Mouse (Mus musculus) CD4-positive, CD25-positive, alpha-beta regulatory T cell, adult 2 months (primary cell): ENCODE data around the gene Gpc3.
"Not testable (repeated sequence)": the region's sequence is repeated elsewhere in the genome, so short reads cannot be mapped to it uniquely, and the experiment has no call there.

Experiments
- DNase-seq: peaks from one replicate; pipeline ENCODE4 v3.0.0-alpha.2; 2012; ENCODE audit warnings: low read depth, low spot score

The Gpc3 gene

GRCm38 (mm10) chrX:52412936-52413335 is 200.8 kb downstream of the Gpc3 start:
- no peak for DNase-seq

DNA sequence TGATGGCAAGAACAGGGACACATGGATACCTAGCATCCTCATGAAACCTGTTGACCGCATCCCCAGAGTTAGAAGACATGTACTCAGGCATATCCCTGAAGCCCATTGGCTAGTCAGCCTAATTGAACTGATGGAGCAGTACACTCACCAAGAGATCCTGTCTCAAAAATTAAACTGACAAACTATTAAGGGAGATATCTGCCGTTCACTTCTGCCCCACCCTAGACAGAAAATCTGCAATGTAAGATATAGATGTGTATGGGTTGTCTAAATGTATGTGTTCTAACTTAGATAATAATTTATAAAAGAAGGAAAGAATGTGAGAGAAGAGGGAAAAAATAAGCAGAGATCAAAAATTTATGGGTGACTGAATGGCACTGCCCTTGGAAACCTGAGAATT is 212.6 kb downstream of the Gpc3 start:
- DNase-seq: no peak

GRCm38 (mm10) chrX:52375129-52375528 is 238.6 kb downstream of the Gpc3 start:
- no peak for DNase-seq

GRCm38 (mm10) chrX:52374209-52374608 is 239.5 kb downstream of the Gpc3 start:
- no peak for DNase-seq

- no peak for DNase-seq
These were observed 241.3 kb downstream of the Gpc3 start for GRCm38 (mm10) chrX:52372436-52372835.

- no peak for DNase-seq
These were observed 243.6 kb downstream of the Gpc3 start for GRCm38 (mm10) chrX:52369938-52370758.

DNA sequence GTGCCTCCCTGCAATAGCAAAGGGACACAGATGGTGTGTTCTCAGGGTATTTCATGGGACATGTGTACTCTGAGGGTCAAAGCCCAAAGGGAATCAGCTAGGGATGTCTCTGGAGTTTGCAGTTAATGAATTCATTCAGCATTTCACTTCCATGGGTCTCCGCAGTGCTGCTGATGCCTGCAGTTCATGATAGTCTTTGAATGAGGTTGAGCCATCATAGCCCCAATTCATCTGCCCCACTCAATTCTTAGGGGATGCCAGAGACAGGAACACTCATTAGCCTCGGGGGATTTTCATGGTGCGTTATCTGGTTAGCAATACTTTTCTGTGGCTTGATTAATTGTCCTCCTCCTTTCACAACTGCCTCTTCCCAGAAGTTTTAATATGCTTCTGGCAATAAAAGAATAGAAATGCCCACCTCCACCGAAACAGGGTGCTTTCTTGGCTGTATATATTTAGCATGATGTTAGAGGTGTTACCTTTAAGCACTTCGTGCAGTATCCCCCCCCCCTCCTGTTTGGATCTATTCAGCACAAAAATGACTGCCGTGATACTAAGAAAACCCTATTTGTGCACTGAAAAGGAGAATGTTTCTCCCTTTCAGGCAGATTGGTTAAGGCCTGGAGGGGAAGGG is 244.3 kb downstream of the Gpc3 start:
- no peak for DNase-seq

DNA sequence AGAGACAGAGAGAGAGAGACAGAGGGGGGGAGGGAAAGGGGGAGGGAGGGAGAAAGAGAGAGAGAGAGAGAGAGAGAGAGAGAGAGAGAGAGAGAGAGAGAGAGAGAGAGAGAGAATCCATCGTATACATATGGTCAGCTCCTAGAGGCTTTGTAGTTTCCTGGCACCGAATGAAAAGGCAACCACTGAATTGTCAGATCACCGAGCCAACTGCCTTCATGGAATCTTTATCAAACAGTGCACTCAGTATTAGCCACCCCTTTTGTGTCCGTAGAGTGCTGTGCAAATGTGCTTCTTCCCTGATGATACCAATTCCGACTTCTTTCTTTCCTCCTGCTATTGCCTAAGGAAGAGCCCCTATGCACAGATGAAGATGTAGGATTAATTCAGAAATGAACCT is 246.9 kb downstream of the Gpc3 start:
- DNase-seq: no peak

DNA sequence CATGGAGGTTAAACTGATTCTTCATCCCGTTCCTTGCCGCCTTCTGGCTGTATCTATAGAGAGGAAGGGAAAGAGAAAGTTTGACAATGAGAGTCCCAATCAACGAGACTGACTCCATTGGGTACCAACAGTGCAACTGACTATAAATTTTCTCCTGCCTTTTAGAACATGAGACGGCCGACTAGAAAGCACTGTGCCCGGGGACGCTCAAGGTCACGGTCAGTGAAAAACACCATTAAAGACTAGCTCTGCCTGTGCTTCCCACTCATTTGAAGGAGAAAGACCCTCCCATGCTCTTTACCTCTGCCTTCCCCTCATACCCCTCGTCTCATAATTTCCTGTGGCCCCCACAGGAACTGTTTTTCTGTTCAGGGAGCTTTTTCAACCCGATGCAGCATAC is 248.0 kb downstream of the Gpc3 start:
- no peak for DNase-seq

- no peak for DNase-seq
These were observed 251.3 kb downstream of the Gpc3 start for GRCm38 (mm10) chrX:52362241-52363011.

DNA sequence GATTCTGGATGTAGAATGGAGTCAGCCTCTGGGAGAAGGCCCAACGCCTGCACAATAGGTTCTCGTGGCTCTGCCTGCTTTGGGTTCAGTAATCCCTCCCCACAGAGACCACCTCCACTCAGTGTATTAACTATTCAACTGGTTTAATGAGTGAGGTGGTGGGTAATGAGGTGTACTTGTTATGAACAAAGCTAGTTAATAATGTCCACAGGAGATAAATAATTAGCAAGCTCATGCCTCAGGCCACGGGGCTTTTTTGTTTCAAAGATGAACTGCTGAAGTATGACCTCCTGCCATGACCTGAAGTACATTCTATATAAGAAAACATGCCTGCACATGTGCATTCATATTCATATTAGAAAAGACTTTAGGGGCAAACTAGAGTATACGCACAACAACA is 260.8 kb downstream of the Gpc3 start:
- DNase-seq: no peak

DNA sequence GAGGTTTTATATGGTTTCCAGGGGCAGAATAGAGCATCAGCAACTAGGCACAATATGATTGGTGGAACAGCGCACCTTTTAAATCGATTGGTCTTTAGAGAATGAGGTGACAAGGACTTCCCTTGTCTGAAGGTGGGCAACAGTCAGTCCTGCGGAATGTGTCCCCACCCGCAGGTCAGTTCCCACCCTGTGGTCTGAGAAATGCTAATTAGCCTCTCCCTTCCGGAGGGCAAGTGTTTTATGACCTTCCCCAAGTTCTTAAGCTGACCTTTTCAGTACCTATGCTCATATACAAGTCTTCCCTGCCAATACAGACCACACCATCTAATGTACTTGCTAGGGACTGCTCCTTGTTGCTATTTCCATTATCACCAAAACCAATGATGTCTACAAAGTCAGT is 263.1 kb downstream of the Gpc3 start:
- DNase-seq: not testable (repeated sequence)

- no peak for DNase-seq
These were observed 265.0 kb downstream of the Gpc3 start for GRCm38 (mm10) chrX:52348773-52349172.

DNA sequence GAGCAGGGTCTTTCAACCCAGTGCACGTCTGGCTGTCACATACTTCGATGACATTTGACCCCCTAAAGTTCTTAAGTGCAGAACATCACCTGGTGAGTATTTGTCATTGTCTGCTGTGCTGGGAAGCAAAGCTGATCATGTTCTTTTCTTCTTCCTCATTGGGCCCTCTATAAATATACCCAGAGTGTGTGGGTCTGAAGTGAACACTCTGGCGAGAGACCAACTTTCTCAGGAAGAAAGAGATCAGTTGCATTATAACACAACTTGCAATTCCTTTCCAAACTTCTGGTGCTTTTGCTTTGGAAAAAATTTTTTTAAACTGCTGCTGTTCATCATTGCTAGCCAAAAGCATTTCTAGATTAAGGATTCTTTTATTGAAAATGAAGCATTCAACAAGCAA is 269.7 kb downstream of the Gpc3 start:
- no peak for DNase-seq

GRCm38 (mm10) chrX:52340251-52340650 is 273.5 kb downstream of the Gpc3 start:
- DNase-seq: no peak

GRCm38 (mm10) chrX:52321791-52322190 is 292.0 kb downstream of the Gpc3 start:
- DNase-seq: no peak

GRCm38 (mm10) chrX:52320653-52321052 is 293.1 kb downstream of the Gpc3 start:
- no peak for DNase-seq

DNA sequence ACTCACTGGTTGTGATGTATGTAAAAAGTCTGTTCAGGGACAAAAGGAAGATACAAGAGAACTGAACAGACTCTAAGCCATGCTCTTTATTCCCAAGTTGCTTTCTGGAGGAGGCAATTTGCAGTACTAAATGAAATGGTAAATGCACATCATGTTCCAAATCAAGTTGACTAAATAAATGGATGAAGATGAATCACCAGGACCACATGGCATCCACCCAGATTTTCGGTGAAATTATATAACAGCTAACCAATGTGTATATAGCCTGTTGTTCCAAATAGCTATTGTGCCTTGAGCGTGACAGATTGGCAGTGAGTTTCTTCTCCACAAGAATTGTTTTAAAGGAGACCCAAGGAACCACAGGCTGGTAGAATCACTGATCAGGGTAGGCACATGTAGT is 302.8 kb downstream of the Gpc3 start:
- no peak for DNase-seq

DNA sequence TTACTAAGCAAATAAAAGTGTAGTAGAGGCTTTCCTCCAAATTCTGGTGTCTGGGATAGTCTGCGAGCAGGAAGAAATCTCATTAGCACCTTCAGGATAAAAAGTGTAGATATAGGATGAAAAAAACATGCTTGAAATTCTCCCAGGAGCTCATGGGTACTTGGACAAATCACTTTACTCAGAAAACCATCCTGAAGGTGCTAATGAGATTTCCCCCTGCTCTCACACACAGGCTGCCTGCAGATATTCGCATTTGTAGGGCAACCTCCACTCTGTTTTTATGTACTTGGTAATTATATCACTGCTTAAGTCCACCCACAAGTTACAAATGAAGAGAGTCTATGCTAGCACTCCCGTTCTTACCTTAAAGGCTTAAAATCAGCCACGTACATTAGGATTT is 308.5 kb downstream of the Gpc3 start:
- no peak for DNase-seq

DNA sequence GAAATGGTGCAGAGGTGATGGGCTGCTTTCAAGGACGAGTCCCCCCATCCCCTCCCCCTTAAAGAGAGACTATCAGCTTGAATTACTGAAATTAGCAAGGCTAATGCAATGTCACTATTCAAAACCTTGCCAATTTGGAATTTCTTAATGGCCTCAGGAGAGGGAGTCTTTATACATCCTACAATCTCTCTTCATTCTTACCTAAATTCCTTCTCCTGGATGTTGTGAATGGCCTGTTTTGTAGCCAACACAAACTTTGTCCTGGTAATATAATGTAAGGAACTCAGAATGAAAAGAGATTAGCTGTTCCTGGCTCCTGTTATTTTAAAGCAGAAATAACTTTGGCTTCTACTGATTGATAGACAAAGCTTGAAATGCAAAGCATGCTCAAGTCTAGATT is 325.0 kb downstream of the Gpc3 start:
- no peak for DNase-seq

DNA sequence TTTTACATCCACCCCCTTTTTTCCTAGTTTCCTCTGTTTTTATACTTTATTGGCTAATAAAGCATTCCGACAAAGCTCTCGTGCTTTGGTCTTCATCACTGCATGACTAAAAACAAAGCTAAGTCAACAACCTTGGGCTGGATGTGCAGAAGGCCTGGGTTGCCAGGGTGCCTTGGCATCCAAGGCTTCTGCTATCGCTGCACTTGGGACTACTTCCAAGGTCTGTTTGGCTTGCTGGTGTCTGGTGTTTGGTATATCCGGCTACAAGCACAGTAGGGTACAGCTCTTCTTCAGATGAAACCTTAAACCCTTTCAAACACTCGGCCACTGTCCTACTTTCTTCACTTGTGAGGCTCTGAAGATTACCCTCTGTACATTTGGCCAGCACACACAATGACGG is 325.8 kb downstream of the Gpc3 start:
- DNase-seq: no peak

GRCm38 (mm10) chrX:52282070-52282469 is 331.7 kb downstream of the Gpc3 start:
- DNase-seq: no peak
